31 mouse cellular contexts compared by ENCODE assay signal in the genomic region with DNA sequence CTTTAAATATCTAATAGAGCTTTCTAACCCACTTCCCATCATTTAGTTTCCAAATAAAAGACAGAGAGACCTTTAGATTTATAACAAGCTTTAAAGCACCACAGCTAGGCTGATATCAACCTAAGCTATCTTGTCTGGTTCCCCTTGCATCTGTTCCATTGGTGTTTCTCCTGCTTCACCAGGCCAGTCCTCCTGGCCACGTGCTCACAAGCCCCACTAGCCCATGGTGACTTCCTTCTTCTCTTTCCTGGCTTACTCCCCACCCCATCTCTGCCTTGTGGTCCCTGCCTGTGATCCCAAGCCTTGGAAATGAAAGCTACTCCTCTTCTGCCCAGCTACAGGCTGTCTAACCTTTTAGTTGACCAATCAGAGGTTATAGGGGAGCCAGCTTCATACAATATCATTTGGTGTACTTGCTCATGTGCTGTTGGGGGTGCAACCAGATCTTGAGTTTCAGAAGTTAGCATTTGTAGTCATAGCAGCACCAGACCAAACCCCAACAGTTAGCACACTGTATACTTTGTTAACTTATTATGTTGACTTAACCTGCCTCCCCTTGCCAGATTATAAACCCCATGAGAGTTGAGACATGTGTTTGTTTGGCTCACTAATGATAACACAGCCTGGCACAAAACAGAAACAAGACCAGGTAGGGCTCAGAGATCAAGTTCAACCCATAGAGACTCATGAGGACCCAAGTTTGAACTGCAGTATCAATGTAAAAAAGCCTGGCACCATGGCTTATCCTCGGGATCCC. TPM values are rescaled to one million over a fixed set of nuclear protein-coding genes. Genes with fewer than 3 reads are reported as not detected.
A peak's percentile ranks its signal among the peaks of the same experiment; 100 is the strongest.
DNase-seq lines count a peak whose midpoint lies in the region; ATAC-seq and TF ChIP-seq lines count a peak whose summit lies in the region.
"Had no signal": no experiment of that assay in that cellular context is flagged by ENCODE, and none has a peak within 500 bp of the region (broad histone marks: within the 10 kb centered on the region; RNA-seq: fewer than 3 reads in every experiment).

No protein-coding gene starts in this region.

- ATAC-seq in limb, embryonic 12.5 days (ENCODE audit: insufficient number of reproducible peaks, insufficient read depth, low FRiP score, low TSS enrichment, low read depth), result no peak; the same call in 1 of the 2 replicates
- ATAC-seq: forebrain, embryonic 14.5 days; forebrain, postnatal 0 days; hindbrain, postnatal 0 days; inflammation-experienced regulatory T-cells, adult 6 months; Patski had no signal

- H3K4me3 ChIP-seq in limb, embryonic 12.5 days (replicated peaks), result no peak overlapping the region
- H3K4me3 ChIP-seq in limb, embryonic 10.5 days, result no peak overlapping the region
- H3K4me3 ChIP-seq in MEL (ENCODE audit: control insufficient read depth in 1 of 2, insufficient read depth in 1 of 2, low read depth in 2 of 2, low read length in 2 of 2), result no peak overlapping the region
- H3K4me3 ChIP-seq: embryonic facial prominence, embryonic 12.5 days; embryonic facial prominence, embryonic 15.5 days; heart, adult 2 months; heart, embryonic 12.5 days; heart, embryonic 15.5 days; hindbrain, embryonic 10.5 days; hindbrain, embryonic 13.5 days had no signal

- no peaks in the 10 kb centered on the region for H3K27me3 ChIP-seq in limb, embryonic 12.5 days
- no peaks in the 10 kb centered on the region for H3K27me3 ChIP-seq in limb, embryonic 10.5 days (ENCODE audit: low read depth, poor library complexity, severe bottlenecking)
- no peaks in the 10 kb centered on the region for H3K27me3 ChIP-seq in MEL (ENCODE audit: control insufficient read depth in 1 of 2, insufficient read depth in 2 of 2, low read length in 2 of 2)
- H3K27me3 ChIP-seq: embryonic facial prominence, embryonic 12.5 days; embryonic facial prominence, embryonic 15.5 days; heart, embryonic 12.5 days; heart, embryonic 15.5 days; hindbrain, embryonic 13.5 days had no signal

- no peaks in the 10 kb centered on the region for H3K36me3 ChIP-seq in limb, embryonic 12.5 days
- no peaks in the 10 kb centered on the region for H3K36me3 ChIP-seq in limb, embryonic 10.5 days
- H3K36me3 ChIP-seq in MEL (ENCODE audit: control insufficient read depth in 1 of 2, insufficient read depth in 2 of 2, low read length in 2 of 2), result no peaks in the 10 kb centered on the region
- H3K36me3 ChIP-seq: embryonic facial prominence, embryonic 12.5 days; embryonic facial prominence, embryonic 15.5 days; heart, embryonic 12.5 days; heart, embryonic 15.5 days; hindbrain, embryonic 10.5 days; hindbrain, embryonic 13.5 days had no signal

- H3K4me2 ChIP-seq in limb, embryonic 12.5 days, result no peak overlapping the region
- H3K4me2 ChIP-seq: embryonic facial prominence, embryonic 12.5 days; embryonic facial prominence, embryonic 15.5 days; heart, embryonic 12.5 days; heart, embryonic 15.5 days; hindbrain, embryonic 13.5 days had no signal

- H3K4me1 ChIP-seq in limb, embryonic 12.5 days (replicated peaks), result peaks cover 43% of the 10 kb centered on the region
- H3K4me1 ChIP-seq in limb, embryonic 10.5 days, result peaks cover 33% of the 10 kb centered on the region
- no peaks in the 10 kb centered on the region for H3K4me1 ChIP-seq in MEL (ENCODE audit: control insufficient read depth in 1 of 2, insufficient read depth in 2 of 2, low read length in 2 of 2)

- 71% methylated on average over 2 of the region's 2 CpGs for WGBS in limb, embryonic 12.5 days
- 79% methylated on average over 2 of the region's 2 CpGs for WGBS in limb, embryonic 10.5 days

- no peak for TF ChIP-seq RAD21 in MEL (IDR thresholded peaks at IDR 0.05; ENCODE audit: low read depth, low read length)

- TF ChIP-seq CTCF in MEL (IDR thresholded peaks at IDR 0.05 in 2 of 3, conservative IDR thresholded peaks at IDR 0.05 in 1 of 3; ENCODE audit: control insufficient read depth in 1 of 3, insufficient read depth in 1 of 3, low read depth in 2 of 3, low read length in 3 of 3, poor library complexity in 1 of 3, severe bottlenecking in 1 of 3), result no peak

- H3K27ac ChIP-seq in limb, embryonic 12.5 days, result 0 out of 2 replicates have a peak overlapping the region, but pooled peaks have one; percentile 23
- H3K27ac ChIP-seq in limb, embryonic 10.5 days, result no peak overlapping the region
- H3K27ac ChIP-seq in MEL (ENCODE audit: control insufficient read depth, low read depth, low read length), result no peak overlapping the region
- H3K27ac ChIP-seq: embryonic facial prominence, embryonic 12.5 days; embryonic facial prominence, embryonic 15.5 days; heart, adult 2 months; hindbrain, embryonic 10.5 days; hindbrain, embryonic 13.5 days; hindbrain, postnatal 0 days had no signal

- no peaks in the 10 kb centered on the region for H3K79me2 ChIP-seq in MEL (ENCODE audit: control insufficient read depth, insufficient read depth, low read length, poor library complexity)

- no peak for TF ChIP-seq EP300 in MEL (IDR thresholded peaks at IDR 0.05; ENCODE audit: low read depth in 1 of 2, low read length in 2 of 2)

- H3K9ac ChIP-seq in limb, embryonic 12.5 days (replicated peaks), result no peak overlapping the region
- no peak overlapping the region for H3K9ac ChIP-seq in MEL (ENCODE audit: control insufficient read depth, low read depth, low read length, poor library complexity, severe bottlenecking)
- H3K9ac ChIP-seq: embryonic facial prominence, embryonic 12.5 days; embryonic facial prominence, embryonic 15.5 days; forebrain, postnatal 0 days; heart, embryonic 12.5 days; heart, embryonic 15.5 days; hindbrain, embryonic 13.5 days had no signal

- DNase-seq in limb, embryonic 10.5 days (ENCODE audit: low spot score), result no peak
- DNase-seq in 416B (ENCODE audit: low read depth), result peak; percentile 39
- peak; percentile 31 for DNase-seq in MEL (ENCODE audit: low read depth, low spot score)
- no peak for DNase-seq in adrenal gland, adult (ENCODE audit: inconsistent age in 2 of 2, low spot score in 1 of 2)
- DNase-seq in kidney, adult 9 months, result no peak
- DNase-seq: adrenal gland, adult 2 months; adrenal gland, postnatal 14 days; cerebellum, adult 11 months; cerebellum, adult 2 months; cerebellum, adult 9-11 months; cerebellum, postnatal 25 days; forebrain, postnatal 0 days; gastrocnemius, postnatal 36 days; heart, adult 2 months; heart, postnatal 10 days; heart, postnatal 36 days had no signal

- no peaks in the 10 kb centered on the region for H3K9me3 ChIP-seq in limb, embryonic 12.5 days
- H3K9me3 ChIP-seq in limb, embryonic 10.5 days (replicated peaks), result no peaks in the 10 kb centered on the region
- H3K9me3 ChIP-seq in MEL (replicated peaks; ENCODE audit: insufficient read depth, low read length), result no peaks in the 10 kb centered on the region
- H3K9me3 ChIP-seq: embryonic facial prominence, embryonic 12.5 days; embryonic facial prominence, embryonic 15.5 days; heart, embryonic 12.5 days; heart, embryonic 15.5 days; hindbrain, embryonic 10.5 days; hindbrain, embryonic 13.5 days had no signal

- no peak for TF ChIP-seq POLR2A in MEL (IDR thresholded peaks at IDR 0.05; ENCODE audit: control insufficient read depth in 1 of 2, insufficient read depth in 1 of 2, low read depth in 1 of 2, low read length in 2 of 2, poor library complexity in 1 of 2)

TF ChIP-seq in MEL, 35 proteins besides CTCF, POLR2A, EP300 and RAD21:
- no peak for TF ChIP-seq MAFK (IDR thresholded peaks at IDR 0.05; ENCODE audit: borderline replicate concordance, low read depth, low read length)
- no peak for TF ChIP-seq UBTF (IDR thresholded peaks at IDR 0.05; ENCODE audit: borderline replicate concordance, insufficient read depth, low read depth, low read length)
- TF ChIP-seq MAX (IDR thresholded peaks at IDR 0.05; ENCODE audit: low read length), result peak; percentile 72
- TF ChIP-seq USF1 (IDR thresholded peaks at IDR 0.05; ENCODE audit: low read depth, low read length), result peak; percentile 65; the same call in 1 of the 2 replicates
- no peak for TF ChIP-seq TAL1 (IDR thresholded peaks at IDR 0.05; ENCODE audit: low read length)
- TF ChIP-seq TBP (IDR thresholded peaks at IDR 0.05; ENCODE audit: low read depth, low read length), result no peak
- TF ChIP-seq MYC (IDR thresholded peaks at IDR 0.05; ENCODE audit: low read depth, low read length), result 0 out of 2 replicates have a peak, but pooled peaks have one; percentile 48
- no peak for TF ChIP-seq MAZ (IDR thresholded peaks at IDR 0.05; ENCODE audit: low read depth, low read length)
- no peak for TF ChIP-seq RCOR1 (IDR thresholded peaks at IDR 0.05; ENCODE audit: low read depth, low read length)
- no peak for TF ChIP-seq ZC3H11A (IDR thresholded peaks at IDR 0.05; ENCODE audit: low read depth, low read length)

RNA-seq across cellular contexts. Expression of gene C2cd4a, which starts 15.8 kb away (rescaled TPM):
- 0.15 and 0.24 TPM in 2 replicates for polyA plus RNA-seq in limb, embryonic 12.5 days (2016; fragmentation: Nextera tagmentation; extraction: Ambion mirVana)
- polyA plus RNA-seq in limb, embryonic 10.5 days (2016; fragmentation: Nextera tagmentation; extraction: Ambion mirVana), result 0.31 and 0.33 TPM in 2 replicates
- total RNA-seq in MEL (2012; rRNA removed), result not detected in 2 replicates
- polyA plus RNA-seq in MEL (2012; ENCODE audit: insufficient read depth in 1 of 2, insufficient read length in 2 of 2, low read depth in 1 of 2, low replicate concordance in 2 of 2, missing spikeins in 1 of 2), result not detected
- total RNA-seq: adrenal gland, adult 2 months; adrenal gland, postnatal 14 days; common myeloid progenitor, adult 5-6 weeks; ES-E14; gastrocnemius, adult 8-10 months; granulocyte monocyte progenitor cell, adult 5-6 weeks; heart, adult 2 months; heart, postnatal 10 days; heart, postnatal 36 days had no signal
- polyA plus RNA-seq: hindbrain, embryonic 10.5 days; inflammation-experienced regulatory T-cells, adult 6 months had no signal

RNA-seq across cellular contexts. Expression of gene Vps13c, which starts 23.8 kb away (rescaled TPM):
- polyA plus RNA-seq in limb, embryonic 12.5 days (2016; fragmentation: Nextera tagmentation; extraction: Ambion mirVana), result 3.1 and 3.6 TPM in 2 replicates
- polyA plus RNA-seq in limb, embryonic 10.5 days (2016; fragmentation: Nextera tagmentation; extraction: Ambion mirVana), result 2.3 and 2.7 TPM in 2 replicates
- 14.6 and 18.3 TPM in 2 replicates for total RNA-seq in MEL (2012; rRNA removed)
- polyA plus RNA-seq in MEL (2012; ENCODE audit: insufficient read depth in 1 of 2, insufficient read length in 2 of 2, low read depth in 1 of 2, low replicate concordance in 2 of 2, missing spikeins in 1 of 2), result 10 to 100 TPM in 1 of 2 experiments, not detected in 1; 28.3 TPM

RNA-seq across cellular contexts. Expression of gene C2cd4b, which starts 57.1 kb away (rescaled TPM):
- polyA plus RNA-seq in limb, embryonic 12.5 days (2016; fragmentation: Nextera tagmentation; extraction: Ambion mirVana), result 0.18 and 0.28 TPM in 2 replicates
- 0.14 TPM in 1 of 2 replicates, not detected in the other for polyA plus RNA-seq in limb, embryonic 10.5 days (2016; fragmentation: Nextera tagmentation; extraction: Ambion mirVana)
- not detected in 2 replicates for total RNA-seq in MEL (2012; rRNA removed)
- polyA plus RNA-seq in MEL (2012; ENCODE audit: insufficient read depth in 1 of 2, insufficient read length in 2 of 2, low read depth in 1 of 2, low replicate concordance in 2 of 2, missing spikeins in 1 of 2), result not detected
- total RNA-seq: common myeloid progenitor, adult 5-6 weeks; gastrocnemius, adult 8-10 months; gastrocnemius, postnatal 36 days; granulocyte monocyte progenitor cell, adult 5-6 weeks had no signal
- polyA plus RNA-seq: inflammation-experienced regulatory T-cells, adult 6 months had no signal

Comparison
In these comparisons a context has a peak if more than half of its experiments do, and no peak if none do; other contexts are left out.
1. DNase-seq: peak in 416B (single experiment) and MEL (single experiment); none in limb, embryonic 10.5 days (single experiment), adrenal gland, adult (0 of 2) and kidney, adult 9 months (single experiment).